Comparison of ENCODE assay signal across 24 mouse cellular contexts in genomic region chr1:149715171-149715570, GRCm38 (mm10).
"Had no signal": no experiment of that assay in that cellular context is flagged by ENCODE, and none has a peak within 500 bp of the region (broad histone marks: within the 10 kb centered on the region; RNA-seq: fewer than 3 reads in every experiment).

No protein-coding gene starts in this region.

- H3K4me1 ChIP-seq: limb, embryonic 12.5 days; lung, embryonic 15.5 days; midbrain, embryonic 12.5 days; midbrain, embryonic 15.5 days; neural tube, embryonic 12.5 days; neural tube, embryonic 15.5 days had no signal

- DNase-seq: kidney, adult 2 months; kidney, postnatal 25 days; layer of hippocampus, postnatal 36 days; liver, postnatal 0 days; lung, postnatal 10 days; lung, postnatal 4 days; right cerebral cortex, adult 18-20 months; right cerebral cortex, postnatal 14 days; right cerebral cortex, postnatal 4 days; thymus, adult 2 months; thymus, postnatal 14 days; thymus, postnatal 4 days had no signal

- ATAC-seq: liver, postnatal 0 days; midbrain, embryonic 15.5 days had no signal

- H3K9ac ChIP-seq: limb, embryonic 12.5 days; liver, embryonic 14.5 days; liver, postnatal 0 days; lung, embryonic 15.5 days; midbrain, embryonic 12.5 days; midbrain, embryonic 15.5 days; neural tube, embryonic 12.5 days; neural tube, embryonic 15.5 days had no signal

- H3K4me3 ChIP-seq: layer of hippocampus, adult 2 months; left cerebral cortex, adult 2 months; limb, embryonic 12.5 days; lung, embryonic 15.5 days; midbrain, embryonic 12.5 days; midbrain, embryonic 15.5 days; neural tube, embryonic 12.5 days; neural tube, embryonic 15.5 days had no signal

- H3K27me3 ChIP-seq: limb, embryonic 12.5 days; lung, embryonic 15.5 days; midbrain, embryonic 12.5 days; midbrain, embryonic 15.5 days; neural tube, embryonic 12.5 days; neural tube, embryonic 15.5 days had no signal

- H3K27ac ChIP-seq: kidney, postnatal 0 days; layer of hippocampus, adult 2 months; left cerebral cortex, adult 2 months; limb, embryonic 12.5 days; liver, embryonic 14.5 days; lung, embryonic 15.5 days; midbrain, embryonic 12.5 days; midbrain, embryonic 15.5 days; neural tube, embryonic 12.5 days; neural tube, embryonic 15.5 days; stomach, postnatal 0 days had no signal

- H3K36me3 ChIP-seq: limb, embryonic 12.5 days; lung, embryonic 15.5 days; midbrain, embryonic 12.5 days; midbrain, embryonic 15.5 days; neural tube, embryonic 12.5 days; neural tube, embryonic 15.5 days had no signal

- H3K4me2 ChIP-seq: limb, embryonic 12.5 days; liver, embryonic 11.5 days; lung, embryonic 15.5 days; midbrain, embryonic 12.5 days; midbrain, embryonic 15.5 days; neural tube, embryonic 12.5 days; neural tube, embryonic 15.5 days had no signal

- H3K9me3 ChIP-seq: limb, embryonic 12.5 days; lung, embryonic 15.5 days; midbrain, embryonic 12.5 days; midbrain, embryonic 15.5 days; neural tube, embryonic 12.5 days; neural tube, embryonic 15.5 days had no signal
